Mouse (Mus musculus) lung, embryonic 15.5 days (tissue): ENCODE measurements at regions not wholly inside any gene's neighbourhood (a gene's known extent, or its start where the extent isn't known, plus 50 kb on each side); places are given as distances from the start of the nearest gene placed in this dataset.
A peak's percentile ranks its signal among the peaks of the same experiment; 100 is the strongest.

ENCODE experiments used
- ATAC-seq: fragments of 200-750 bp; cut with Nextera tagmentation; 2 replicates; pipeline ENCODE4 v1.8.0; 2017; ENCODE audit warnings: moderate number of reproducible peaks, borderline replicate concordance; ENCODE audit not compliant: low FRiP score, low TSS enrichment; ENCODE audit errors: extremely low read depth
- H3K27ac ChIP-seq: fragments of 300-500 bp; sonication (generic); 2 replicates; pipeline ENCODE4 v1.5.1; 2015; ENCODE audit warnings: moderate library complexity, mild to moderate bottlenecking, inconsistent platforms
- H3K27me3 ChIP-seq: fragments of 300-500 bp; sonication (generic); 2 replicates; pipeline ENCODE4 v1.6.1; 2015; ENCODE audit warnings: inconsistent platforms
- H3K36me3 ChIP-seq: fragments of 300-500 bp; sonication (generic); 2 replicates; pipeline ENCODE4 v1.6.1; 2015; ENCODE audit warnings: inconsistent platforms
- H3K4me1 ChIP-seq: fragments of 300-500 bp; sonication (generic); 2 replicates; pipeline ENCODE4 v1.6.1; 2015; ENCODE audit warnings: inconsistent platforms
- H3K4me2 ChIP-seq: fragments of 300-500 bp; sonication (generic); 2 replicates; pipeline ENCODE4 v1.6.1; 2015; ENCODE audit warnings: inconsistent platforms, mild to moderate bottlenecking, moderate library complexity
- H3K4me3 ChIP-seq: fragments of 300-500 bp; sonication (generic); 2 replicates; pipeline ENCODE4 v1.5.1; 2015; ENCODE audit warnings: mild to moderate bottlenecking, inconsistent platforms
- H3K9ac ChIP-seq: fragments of 300-500 bp; sonication (generic); 2 replicates; pipeline ENCODE4 v1.6.1; 2015; ENCODE audit warnings: inconsistent platforms
- H3K9me3 ChIP-seq: fragments of 300-500 bp; sonication (generic); 2 replicates; pipeline ENCODE4 v1.6.1; 2016; ENCODE audit warnings: inconsistent platforms
- WGBS: fragments of 180-500 bp; shearing (Covaris S2); methylation state at CpG from one replicate; pipeline ENCODE4 v1.1.7; 2015; 5-methylcytosine and 5-hydroxymethylcytosine counted together

- H3K9ac ChIP-seq: no peak overlapping the region
- peaks cover 16% of the 10 kb centered on the region for H3K4me1 ChIP-seq
- H3K4me3 ChIP-seq: no peak overlapping the region
- no peak overlapping the region for H3K27ac ChIP-seq
- 62% methylated on average over 10 of the region's 10 CpGs for WGBS
- H3K27me3 ChIP-seq: peaks cover 63% of the 10 kb centered on the region
- no peak for ATAC-seq
- H3K9me3 ChIP-seq: no peaks in the 10 kb centered on the region
- no peaks in the 10 kb centered on the region for H3K36me3 ChIP-seq
- no peak overlapping the region for H3K4me2 ChIP-seq
Measured at GRCm38 (mm10) chr9:69673463-69674105, 87.2 kb downstream of the Foxb1 start.

GRCm38 (mm10) chr9:69672657-69673462 is 87.9 kb downstream of the Foxb1 start:
- no peak for ATAC-seq
- Histone ChIP-seq H3K9ac (no peak overlapping the region), H3K4me2 (no peak overlapping the region), H3K4me3 (no peak overlapping the region), H3K27me3 (peaks cover 71% of the 10 kb centered on the region), H3K36me3 (no peaks in the 10 kb centered on the region), H3K9me3 (no peaks in the 10 kb centered on the region), H3K27ac (no peak overlapping the region), H3K4me1 (peaks cover 16% of the 10 kb centered on the region)
- WGBS: 62% methylated on average over 13 of the region's 13 CpGs

GRCm38 (mm10) chr9:69671199-69671598 is 89.5 kb downstream of the Foxb1 start:
- peaks cover 16% of the 10 kb centered on the region for H3K4me1 ChIP-seq

GRCm38 (mm10) chr9:69670551-69671044 is 90.1 kb downstream of the Foxb1 start:
- Histone ChIP-seq H3K27me3 (peaks cover 76% of the 10 kb centered on the region), H3K27ac (no peak overlapping the region), H3K36me3 (no peaks in the 10 kb centered on the region), H3K4me3 (peak overlapping the region; percentile 18), H3K4me1 (peaks cover 16% of the 10 kb centered on the region), H3K4me2 (peak overlapping the region; percentile 46), H3K9ac (no peak overlapping the region), H3K9me3 (no peaks in the 10 kb centered on the region)
- no peak for ATAC-seq
- 2% methylated on average over 17 of the region's 17 CpGs for WGBS

More at GRCm38 (mm10) chr9:69671199-69671598, 89.5 kb downstream of the Foxb1 start:
- Histone ChIP-seq H3K9ac (no peak overlapping the region), H3K36me3 (no peaks in the 10 kb centered on the region), H3K27ac (no peak overlapping the region), H3K27me3 (peaks cover 81% of the 10 kb centered on the region), H3K4me3 (peak overlapping the region; percentile 18), H3K4me2 (peak overlapping the region; percentile 46), H3K9me3 (no peaks in the 10 kb centered on the region)
- 2% methylated on average over 18 of the region's 18 CpGs for WGBS
- no peak for ATAC-seq

GRCm38 (mm10) chr9:69669611-69670550 is 90.9 kb downstream of the Foxb1 start:
- peaks cover 76% of the 10 kb centered on the region for H3K27me3 ChIP-seq
- H3K4me2 ChIP-seq: peak overlapping the region; percentile 32
- H3K4me1 ChIP-seq: peaks cover 16% of the 10 kb centered on the region
- no peak overlapping the region for H3K9ac ChIP-seq
- H3K27ac ChIP-seq: no peak overlapping the region
- WGBS: 3% methylated on average over 25 of the region's 25 CpGs
- peak overlapping the region; percentile 16; the same call in 1 of the 2 replicates for H3K4me3 ChIP-seq
- no peaks in the 10 kb centered on the region for H3K36me3 ChIP-seq
- ATAC-seq: no peak
- H3K9me3 ChIP-seq: no peaks in the 10 kb centered on the region

- H3K9me3 ChIP-seq: no peaks in the 10 kb centered on the region
- WGBS: 13% methylated on average over 9 of the region's 9 CpGs
- H3K4me2 ChIP-seq: no peak overlapping the region
- ATAC-seq: no peak
- no peak overlapping the region for H3K4me3 ChIP-seq
- H3K4me1 ChIP-seq: peaks cover 16% of the 10 kb centered on the region
- H3K9ac ChIP-seq: no peak overlapping the region
- peaks cover 69% of the 10 kb centered on the region for H3K27me3 ChIP-seq
- no peak overlapping the region for H3K27ac ChIP-seq
- H3K36me3 ChIP-seq: no peaks in the 10 kb centered on the region
Measured at GRCm38 (mm10) chr9:69668475-69669090, 92.2 kb downstream of the Foxb1 start.

GRCm38 (mm10) chr9:69667064-69667533 is 93.6 kb downstream of the Foxb1 start:
- Histone ChIP-seq H3K4me3 (no peak overlapping the region), H3K36me3 (no peaks in the 10 kb centered on the region), H3K9ac (no peak overlapping the region), H3K4me2 (no peak overlapping the region), H3K27me3 (peaks cover 54% of the 10 kb centered on the region), H3K9me3 (no peaks in the 10 kb centered on the region), H3K27ac (no peak overlapping the region), H3K4me1 (peaks cover 16% of the 10 kb centered on the region)
- 50% methylated on average over 7 of the region's 7 CpGs for WGBS
- ATAC-seq: no peak

- H3K4me1 ChIP-seq: no peaks in the 10 kb centered on the region
- 75% methylated on average over 3 of the region's 3 CpGs for WGBS
- no peak overlapping the region for H3K4me3 ChIP-seq
- no peak overlapping the region for H3K4me2 ChIP-seq
- H3K27me3 ChIP-seq: peaks cover 25% of the 10 kb centered on the region
- no peaks in the 10 kb centered on the region for H3K9me3 ChIP-seq
- H3K27ac ChIP-seq: no peak overlapping the region
- ATAC-seq: no peak
- H3K9ac ChIP-seq: no peak overlapping the region
- no peaks in the 10 kb centered on the region for H3K36me3 ChIP-seq
Measured at GRCm38 (mm10) chr9:69664201-69664600, 96.5 kb downstream of the Foxb1 start.

- Histone ChIP-seq H3K36me3 (no peaks in the 10 kb centered on the region), H3K9ac (no peak overlapping the region), H3K4me2 (no peak overlapping the region), H3K27ac (no peak overlapping the region), H3K4me1 (no peaks in the 10 kb centered on the region), H3K27me3 (peaks cover 7% of the 10 kb centered on the region; the same call in 1 of the 2 replicates), H3K9me3 (no peaks in the 10 kb centered on the region), H3K4me3 (no peak overlapping the region)
- 31% methylated on average over 5 of the region's 5 CpGs for WGBS
- ATAC-seq: no peak
Measured at GRCm38 (mm10) chr9:69662394-69662793, 98.3 kb downstream of the Foxb1 start.

GRCm38 (mm10) chr9:69658276-69658675 is 102.5 kb downstream of the Foxb1 start:
- Histone ChIP-seq H3K36me3 (no peaks in the 10 kb centered on the region), H3K4me2 (no peak overlapping the region), H3K4me1 (no peaks in the 10 kb centered on the region), H3K9me3 (no peaks in the 10 kb centered on the region), H3K27ac (no peak overlapping the region), H3K4me3 (no peak overlapping the region), H3K27me3 (no peaks in the 10 kb centered on the region), H3K9ac (no peak overlapping the region)
- 83% methylated on average over 4 of the region's 4 CpGs for WGBS
- ATAC-seq: no peak

GRCm38 (mm10) chr9:69656053-69656452 is 104.7 kb downstream of the Foxb1 start:
- Histone ChIP-seq H3K4me1 (no peaks in the 10 kb centered on the region), H3K9ac (no peak overlapping the region), H3K27ac (no peak overlapping the region), H3K27me3 (no peaks in the 10 kb centered on the region), H3K9me3 (no peaks in the 10 kb centered on the region), H3K4me3 (no peak overlapping the region), H3K4me2 (no peak overlapping the region), H3K36me3 (no peaks in the 10 kb centered on the region)
- 62% methylated on average over 6 of the region's 6 CpGs for WGBS
- no peak for ATAC-seq
